26 mouse cellular contexts compared by ENCODE assay signal in genomic region chr2:38402611-38403010, GRCm38 (mm10).
A peak's percentile ranks its signal among the peaks of the same experiment; 100 is the strongest.
DNase-seq lines count a peak whose midpoint lies in the region; ATAC-seq and TF ChIP-seq lines count a peak whose summit lies in the region.
"Had no signal": no experiment of that assay in that cellular context is flagged by ENCODE, and none has a peak within 500 bp of the region (broad histone marks: within the 10 kb centered on the region; RNA-seq: fewer than 3 reads in every experiment).

No protein-coding gene starts in this region.

- intact Hi-C loops in gastrocnemius, adult 2 months (cut with DNase I), result no loop called here

- no peak for ATAC-seq in embryonic facial prominence, embryonic 13.5 days (ENCODE audit: insufficient number of reproducible peaks, insufficient read depth, low FRiP score, low TSS enrichment, low read depth)
- 0 out of 2 replicates have a peak, but pooled peaks have one; percentile 18 for ATAC-seq in limb, embryonic 13.5 days (ENCODE audit: low FRiP score, low read depth)
- ATAC-seq in hindbrain, embryonic 14.5 days (ENCODE audit: low FRiP score), result no peak
- ATAC-seq: midbrain, embryonic 15.5 days had no signal

- no peak for DNase-seq in embryonic facial prominence, embryonic 10.5 days (ENCODE audit: low spot score)
- DNase-seq in gastrocnemius, adult 2 months, result no peak
- no peak for DNase-seq in gastrocnemius, postnatal 4 days (ENCODE audit: low spot score in 2 of 2)
- DNase-seq in right cerebral cortex, adult 18-20 months, result peak; percentile 66
- DNase-seq in right cerebral cortex, postnatal 4 days, result no peak
- DNase-seq in hindbrain, embryonic 14.5 days (ENCODE audit: low spot score), result no peak
- DNase-seq: adrenal gland, postnatal 10 days; cerebellum, adult 2 months; cerebellum, postnatal 25 days; embryo, embryonic 11 days; heart, postnatal 4 days; kidney, adult 2 months; liver, embryonic 13.5 days; lung, adult 2 months; lung, postnatal 14 days; retina, postnatal 1 day; spleen, adult 18-20 months; thymus, postnatal 25 days had no signal

- no peaks in the 10 kb centered on the region for H3K9me3 ChIP-seq in embryonic facial prominence, embryonic 13.5 days
- no peaks in the 10 kb centered on the region for H3K9me3 ChIP-seq in embryonic facial prominence, embryonic 10.5 days
- H3K9me3 ChIP-seq in limb, embryonic 13.5 days, result no peaks in the 10 kb centered on the region
- no peaks in the 10 kb centered on the region for H3K9me3 ChIP-seq in hindbrain, embryonic 14.5 days (ENCODE audit: control insufficient read depth, low read length)
- H3K9me3 ChIP-seq: embryonic facial prominence, embryonic 15.5 days; heart, embryonic 10.5 days; hindbrain, embryonic 15.5 days; liver, embryonic 13.5 days; midbrain, embryonic 15.5 days; neural tube, embryonic 13.5 days had no signal

- no peak overlapping the region for H3K4me3 ChIP-seq in embryonic facial prominence, embryonic 13.5 days
- H3K4me3 ChIP-seq in embryonic facial prominence, embryonic 10.5 days, result no peak overlapping the region
- H3K4me3 ChIP-seq in gastrocnemius, adult 2 months, result no peak overlapping the region
- no peak overlapping the region for H3K4me3 ChIP-seq in limb, embryonic 13.5 days
- H3K4me3 ChIP-seq in hindbrain, embryonic 14.5 days (replicated peaks; ENCODE audit: low read length), result no peak overlapping the region
- H3K4me3 ChIP-seq: embryonic facial prominence, embryonic 15.5 days; heart, embryonic 10.5 days; hindbrain, embryonic 15.5 days; liver, embryonic 13.5 days; midbrain, embryonic 15.5 days; neural tube, embryonic 13.5 days had no signal

- H3K4me1 ChIP-seq in embryonic facial prominence, embryonic 13.5 days, result peaks cover 15% of the 10 kb centered on the region
- H3K4me1 ChIP-seq in embryonic facial prominence, embryonic 10.5 days, result peaks cover 2% of the 10 kb centered on the region; the same call in 1 of the 2 replicates
- peaks cover 10% of the 10 kb centered on the region for H3K4me1 ChIP-seq in limb, embryonic 13.5 days
- H3K4me1 ChIP-seq in hindbrain, embryonic 14.5 days (replicated peaks; ENCODE audit: control insufficient read depth, insufficient read depth, low read length), result no peaks in the 10 kb centered on the region
- H3K4me1 ChIP-seq: liver, embryonic 13.5 days had no signal

- H3K27ac ChIP-seq in embryonic facial prominence, embryonic 13.5 days, result 0 out of 2 replicates have a peak overlapping the region, but pooled peaks have one; percentile 5
- H3K27ac ChIP-seq in embryonic facial prominence, embryonic 10.5 days (replicated peaks), result no peak overlapping the region
- H3K27ac ChIP-seq in gastrocnemius, adult 2 months, result peak overlapping the region; percentile 85
- no peak overlapping the region for H3K27ac ChIP-seq in limb, embryonic 13.5 days
- H3K27ac ChIP-seq in hindbrain, embryonic 14.5 days, result no peak overlapping the region
- H3K27ac ChIP-seq: embryonic facial prominence, embryonic 15.5 days; heart, embryonic 10.5 days; hindbrain, embryonic 15.5 days; kidney, postnatal 0 days; liver, embryonic 13.5 days; midbrain, embryonic 15.5 days; neural tube, embryonic 13.5 days had no signal

- no peaks in the 10 kb centered on the region for H3K36me3 ChIP-seq in embryonic facial prominence, embryonic 13.5 days
- H3K36me3 ChIP-seq in embryonic facial prominence, embryonic 10.5 days (replicated peaks), result no peaks in the 10 kb centered on the region
- no peaks in the 10 kb centered on the region for H3K36me3 ChIP-seq in limb, embryonic 13.5 days
- H3K36me3 ChIP-seq in hindbrain, embryonic 14.5 days (replicated peaks; ENCODE audit: control insufficient read depth, insufficient read depth), result no peaks in the 10 kb centered on the region
- H3K36me3 ChIP-seq: embryonic facial prominence, embryonic 15.5 days; heart, embryonic 10.5 days; hindbrain, embryonic 15.5 days; liver, embryonic 13.5 days; midbrain, embryonic 15.5 days; neural tube, embryonic 13.5 days had no signal

- H3K4me2 ChIP-seq in embryonic facial prominence, embryonic 13.5 days, result no peak overlapping the region
- H3K4me2 ChIP-seq in limb, embryonic 13.5 days (replicated peaks), result no peak overlapping the region
- H3K4me2 ChIP-seq in hindbrain, embryonic 14.5 days (replicated peaks), result no peak overlapping the region
- H3K4me2 ChIP-seq: hindbrain, embryonic 15.5 days; liver, embryonic 13.5 days; midbrain, embryonic 15.5 days; neural tube, embryonic 13.5 days had no signal

- 100% methylated on average over 1 of the region's 1 CpGs for WGBS in embryonic facial prominence, embryonic 13.5 days
- WGBS in embryonic facial prominence, embryonic 10.5 days, result 96% methylated on average over 1 of the region's 1 CpGs
- 97% methylated on average over 1 of the region's 1 CpGs for WGBS in limb, embryonic 13.5 days
- WGBS in hindbrain, embryonic 14.5 days, result 100% methylated on average over 1 of the region's 1 CpGs

- TF ChIP-seq CTCF in gastrocnemius, adult 2 months (IDR thresholded peaks at IDR 0.05), result no peak

- peaks cover 7% of the 10 kb centered on the region; the same call in 1 of the 2 replicates for H3K27me3 ChIP-seq in embryonic facial prominence, embryonic 13.5 days
- H3K27me3 ChIP-seq in embryonic facial prominence, embryonic 10.5 days (replicated peaks; ENCODE audit: low read depth, poor library complexity, severe bottlenecking), result no peaks in the 10 kb centered on the region
- H3K27me3 ChIP-seq in limb, embryonic 13.5 days, result peaks cover 25% of the 10 kb centered on the region
- no peaks in the 10 kb centered on the region for H3K27me3 ChIP-seq in hindbrain, embryonic 14.5 days (ENCODE audit: control insufficient read depth, insufficient read depth, low read length)
- H3K27me3 ChIP-seq: embryonic facial prominence, embryonic 15.5 days; hindbrain, embryonic 15.5 days; midbrain, embryonic 15.5 days had no signal

- H3K9ac ChIP-seq in embryonic facial prominence, embryonic 13.5 days, result no peak overlapping the region
- H3K9ac ChIP-seq in limb, embryonic 13.5 days, result no peak overlapping the region
- H3K9ac ChIP-seq in hindbrain, embryonic 14.5 days, result no peak overlapping the region
- H3K9ac ChIP-seq: embryonic facial prominence, embryonic 15.5 days; hindbrain, embryonic 15.5 days; liver, embryonic 13.5 days; midbrain, embryonic 15.5 days; neural tube, embryonic 13.5 days had no signal

Comparison
In these comparisons a context has a peak if more than half of its experiments do, and no peak if none do; other contexts are left out.
1. H3K27ac ChIP-seq: peak in embryonic facial prominence, embryonic 13.5 days (single experiment) and gastrocnemius, adult 2 months (single experiment); none in embryonic facial prominence, embryonic 10.5 days (single experiment), limb, embryonic 13.5 days (single experiment) and hindbrain, embryonic 14.5 days (single experiment).